Mouse (Mus musculus) spleen, adult 2 months (tissue): ENCODE measurements around the gene Bnipl.

Source experiments
- CTCF ChIP-seq: fragments of 200-500 bp; IDR thresholded peaks from 2 replicates; pipeline ENCODE4 v1.5.1; 2011; ENCODE audit warnings: mild to moderate bottlenecking, inconsistent platforms; ENCODE audit not compliant: insufficient read depth, insufficient read length, insufficient replicate concordance; ENCODE audit errors: extremely low read depth
- POLR2A ChIP-seq: fragments of 200-500 bp; IDR thresholded peaks from 2 replicates; pipeline ENCODE4 v1.6.1; 2011; ENCODE audit warnings: low read depth, low read length, inconsistent platforms

GRCm38 (mm10) chr3:95293537-95293936 lies 42.5 kb upstream of the Bnipl start:
- no peak for TF ChIP-seq POLR2A
- no peak for TF ChIP-seq CTCF
